21 mouse cellular contexts compared by ENCODE assay signal in genomic region chr6:89121023-89121745, GRCm38 (mm10).
DNase-seq lines count a peak whose midpoint lies in the region; ATAC-seq lines count a peak whose summit lies in the region.
"Had no signal": no experiment of that assay in that cellular context is flagged by ENCODE, and none has a peak within 500 bp of the region (broad histone marks: within the 10 kb centered on the region; RNA-seq: fewer than 3 reads in every experiment).

No protein-coding gene starts in this region.

- no peaks in the 10 kb centered on the region for H3K27me3 ChIP-seq in limb, embryonic 12.5 days
- no peaks in the 10 kb centered on the region for H3K27me3 ChIP-seq in limb, embryonic 10.5 days (ENCODE audit: low read depth, poor library complexity, severe bottlenecking)
- peaks cover 2% of the 10 kb centered on the region; the same call in 1 of the 2 replicates for H3K27me3 ChIP-seq in limb, embryonic 13.5 days
- no peaks in the 10 kb centered on the region; the same call in 1 of the 2 replicates for H3K27me3 ChIP-seq in liver, embryonic 12.5 days (replicated peaks)
- H3K27me3 ChIP-seq: embryonic facial prominence, embryonic 12.5 days had no signal

- no peaks in the 10 kb centered on the region for H3K9me3 ChIP-seq in limb, embryonic 12.5 days
- H3K9me3 ChIP-seq in limb, embryonic 10.5 days (replicated peaks) = no peaks in the 10 kb centered on the region
- no peaks in the 10 kb centered on the region for H3K9me3 ChIP-seq in limb, embryonic 13.5 days
- H3K9me3 ChIP-seq in liver, embryonic 12.5 days (replicated peaks) = no peaks in the 10 kb centered on the region
- H3K9me3 ChIP-seq: embryonic facial prominence, embryonic 12.5 days; G1E; heart, embryonic 15.5 days; midbrain, embryonic 12.5 days had no signal

- H3K36me3 ChIP-seq in limb, embryonic 12.5 days = no peaks in the 10 kb centered on the region
- no peaks in the 10 kb centered on the region for H3K36me3 ChIP-seq in limb, embryonic 10.5 days
- H3K36me3 ChIP-seq in limb, embryonic 13.5 days = no peaks in the 10 kb centered on the region
- no peaks in the 10 kb centered on the region for H3K36me3 ChIP-seq in liver, embryonic 12.5 days
- H3K36me3 ChIP-seq: embryonic facial prominence, embryonic 12.5 days; G1E; heart, embryonic 15.5 days; midbrain, embryonic 12.5 days had no signal

- H3K4me1 ChIP-seq in limb, embryonic 12.5 days (replicated peaks) = no peaks in the 10 kb centered on the region
- H3K4me1 ChIP-seq in limb, embryonic 10.5 days = peaks cover 16% of the 10 kb centered on the region
- H3K4me1 ChIP-seq in limb, embryonic 13.5 days = no peaks in the 10 kb centered on the region
- no peaks in the 10 kb centered on the region for H3K4me1 ChIP-seq in liver, embryonic 12.5 days
- H3K4me1 ChIP-seq: embryonic facial prominence, embryonic 12.5 days; heart, embryonic 15.5 days had no signal

- no peak overlapping the region for H3K9ac ChIP-seq in limb, embryonic 12.5 days (replicated peaks)
- no peak overlapping the region for H3K9ac ChIP-seq in limb, embryonic 13.5 days
- H3K9ac ChIP-seq in liver, embryonic 12.5 days = no peak overlapping the region
- H3K9ac ChIP-seq: embryonic facial prominence, embryonic 12.5 days; forebrain, postnatal 0 days; heart, embryonic 15.5 days; midbrain, embryonic 12.5 days had no signal

- WGBS in limb, embryonic 12.5 days = 60% methylated on average over 4 of the region's 4 CpGs
- WGBS in limb, embryonic 10.5 days = 75% methylated on average over 4 of the region's 4 CpGs
- whole genome bisulfite sequencing in limb, embryonic 13.5 days = 50% methylated on average over 4 of the region's 4 CpGs
- WGBS in liver, embryonic 12.5 days (ENCODE audit: insufficient replicate concordance) = 49% methylated on average over 4 of the region's 4 CpGs

- no peak overlapping the region for H3K27ac ChIP-seq in limb, embryonic 12.5 days
- no peak overlapping the region for H3K27ac ChIP-seq in limb, embryonic 10.5 days
- H3K27ac ChIP-seq in limb, embryonic 13.5 days = no peak overlapping the region
- H3K27ac ChIP-seq in liver, embryonic 12.5 days = no peak overlapping the region
- H3K27ac ChIP-seq: embryonic facial prominence, embryonic 12.5 days; heart, adult 2 months; heart, embryonic 15.5 days; midbrain, embryonic 12.5 days had no signal

- H3K4me3 ChIP-seq in limb, embryonic 12.5 days (replicated peaks) = no peak overlapping the region
- no peak overlapping the region for H3K4me3 ChIP-seq in limb, embryonic 10.5 days
- no peak overlapping the region for H3K4me3 ChIP-seq in limb, embryonic 13.5 days
- no peak overlapping the region for H3K4me3 ChIP-seq in liver, embryonic 12.5 days
- H3K4me3 ChIP-seq: embryonic facial prominence, embryonic 12.5 days; heart, adult 2 months; heart, embryonic 15.5 days; midbrain, embryonic 12.5 days had no signal

- 0 out of 2 replicates have a peak, but pooled peaks have one; percentile 14 for ATAC-seq in limb, embryonic 12.5 days (ENCODE audit: insufficient number of reproducible peaks, insufficient read depth, low FRiP score, low TSS enrichment, low read depth)
- ATAC-seq in limb, embryonic 13.5 days (ENCODE audit: low FRiP score, low read depth) = 0 out of 2 replicates have a peak, but pooled peaks have one; percentile 42
- no peak for ATAC-seq in liver, embryonic 12.5 days
- ATAC-seq: forebrain, postnatal 0 days had no signal

- no peak overlapping the region for H3K4me2 ChIP-seq in limb, embryonic 12.5 days
- no peak overlapping the region for H3K4me2 ChIP-seq in limb, embryonic 13.5 days (replicated peaks)
- no peak overlapping the region for H3K4me2 ChIP-seq in liver, embryonic 12.5 days
- H3K4me2 ChIP-seq: embryonic facial prominence, embryonic 12.5 days; heart, embryonic 15.5 days; midbrain, embryonic 12.5 days had no signal

- no peak for DNase-seq in limb, embryonic 10.5 days (ENCODE audit: low spot score)
- peak; percentile 6 for DNase-seq in brain, adult 2 months (ENCODE audit: low read depth, low spot score)
- peak; percentile 21 for DNase-seq in retina, embryonic 14.5 days (ENCODE audit: low spot score)
- DNase-seq in frontal cortex, postnatal 36 days (ENCODE audit: low spot score in 2 of 2) = no peak
- DNase-seq: adrenal gland, postnatal 10 days; cerebellum, adult 18-20 months; forebrain, postnatal 0 days; gastrocnemius, postnatal 10 days; heart, adult 2 months; kidney, adult 2 months; kidney, postnatal 36 days; lung, adult 2 months; lung, postnatal 36 days; spleen, adult 18-20 months had no signal

Comparison
In these comparisons a context has a peak if more than half of its experiments do, and no peak if none do; other contexts are left out.
1. DNase-seq: peak in brain, adult 2 months (single experiment) and retina, embryonic 14.5 days (single experiment); none in limb, embryonic 10.5 days (single experiment) and frontal cortex, postnatal 36 days (0 of 2).